Mouse (Mus musculus) liver, adult 2 months (tissue): ENCODE data around the gene Man1c1. TPM values are rescaled to one million over a fixed set of nuclear protein-coding genes. Genes with fewer than 3 reads are reported as not detected.
A peak's percentile ranks its signal among the peaks of the same experiment; 100 is the strongest.

Experiments used
- DNase-seq: peaks from one replicate; pipeline ENCODE4 v3.0.0-alpha.2; 2011; ENCODE audit warnings: low read depth, low spot score; ENCODE audit errors: extremely low read depth
- H3K27ac ChIP-seq: fragments of 200-500 bp; replicated peaks from 2 replicates; pipeline ENCODE4 v1.5.1; 2012; ENCODE audit warnings: low read depth, mild to moderate bottlenecking, control low read depth, inconsistent platforms, low read length; ENCODE audit not compliant: insufficient read depth
- H3K27me3 ChIP-seq: fragments of 200-500 bp; 2 replicates; pipeline ENCODE4 v1.6.1; 2012; ENCODE audit warnings: mild to moderate bottlenecking, moderate library complexity, low read length, inconsistent platforms; ENCODE audit not compliant: control insufficient read depth, insufficient read depth
- H3K36me3 ChIP-seq: fragments of 200-500 bp; 2 replicates; pipeline ENCODE4 v1.6.1; 2012; ENCODE audit warnings: low read length, inconsistent platforms; ENCODE audit not compliant: control insufficient read depth, insufficient read depth
- H3K4me1 ChIP-seq: fragments of 200-500 bp; 2 replicates; pipeline ENCODE4 v1.6.1; 2011; ENCODE audit warnings: low read length; ENCODE audit not compliant: control insufficient read depth, insufficient read depth
- H3K4me3 ChIP-seq: fragments of 200-500 bp; 2 replicates; pipeline ENCODE4 v1.5.1; 2011; ENCODE audit warnings: low read depth, mild to moderate bottlenecking, control low read depth, low read length, moderate library complexity; ENCODE audit not compliant: insufficient read depth
- H3K79me2 ChIP-seq: fragments of 200-500 bp; 2 replicates; pipeline ENCODE4 v1.6.1; 2012; ENCODE audit warnings: inconsistent platforms, mild to moderate bottlenecking, low read length, moderate library complexity; ENCODE audit not compliant: control insufficient read depth, insufficient read depth
- H3K9ac ChIP-seq: fragments of 200-500 bp; 2 replicates; pipeline ENCODE4 v1.6.1; 2012; ENCODE audit warnings: low read depth, mild to moderate bottlenecking, control low read depth, inconsistent platforms, low read length
- CTCF ChIP-seq: fragments of 200-500 bp; IDR thresholded peaks from 2 replicates; pipeline ENCODE4 v1.5.1; 2011; ENCODE audit warnings: low read depth, low read length, control low read depth
- POLR2A ChIP-seq: fragments of 200-500 bp; IDR thresholded peaks from 2 replicates; pipeline ENCODE4 v1.6.1; 2011; ENCODE audit warnings: low read length, control low read depth; ENCODE audit not compliant: insufficient read depth; ENCODE audit errors: extremely low read depth
- WGBS: fragments of 180-500 bp; shearing (Covaris S2); methylation state at CpG from one replicate; pipeline ENCODE4 v1.1.7; 2018; 5-methylcytosine and 5-hydroxymethylcytosine counted together
- polyA plus RNA-seq: library from polyadenylated mRNA; depleted of rRNA; stranded (reverse); fragments of >200 nt; gene quantifications from 2 replicates; pipeline ENCODE4 v1.2.3, GENCODE M21; 2012
- total RNA-seq: library from RNA; depleted of rRNA; stranded (reverse); fragments of >200 nt; gene quantifications from 2 replicates; pipeline ENCODE4 v1.2.3, GENCODE M21; 2014

The Man1c1 gene
- total and polyA plus RNA-seq, 2 experiments: 1.1 TPM

DNA sequence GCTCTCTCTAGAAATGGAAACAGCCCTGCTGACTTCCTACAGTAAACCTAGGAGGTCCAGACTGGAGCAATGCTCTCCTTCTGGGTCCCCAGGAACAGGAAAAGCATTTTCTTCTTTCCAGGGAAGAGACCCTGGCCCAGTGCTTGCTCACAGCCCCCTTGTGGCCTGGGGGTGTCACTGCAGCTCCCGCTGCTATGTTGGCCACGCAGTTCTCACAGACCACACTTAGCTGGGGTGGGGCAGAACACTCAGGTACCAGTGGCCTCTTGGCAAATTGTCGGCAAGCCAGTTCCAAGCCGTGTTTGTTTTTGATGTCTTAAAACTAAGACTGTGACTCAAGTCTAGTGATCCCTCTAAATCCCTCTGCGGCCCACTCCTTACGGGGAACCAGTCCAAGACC is 2.2 kb downstream of the Man1c1 start:
- WGBS: 26% methylated on average over 6 of the region's 6 CpGs
- no peaks in the 10 kb centered on the region for H3K36me3 ChIP-seq
- H3K27me3 ChIP-seq: peaks cover 12% of the 10 kb centered on the region
- no peak overlapping the region for H3K9ac ChIP-seq
- H3K4me1 ChIP-seq: no peaks in the 10 kb centered on the region
- no peak overlapping the region; the same call in none of the 2 replicates for H3K4me3 ChIP-seq
- no peak overlapping the region for H3K27ac ChIP-seq
- DNase-seq: peak; percentile 7
- no peaks in the 10 kb centered on the region for H3K79me2 ChIP-seq
- TF ChIP-seq CTCF: peak; percentile 88
- TF ChIP-seq POLR2A: no peak

GRCm38 (mm10) chr4:134700911-134701310 is 3.2 kb downstream of the Man1c1 start:
- TF ChIP-seq CTCF (no peak), POLR2A (no peak)
- no peak overlapping the region for H3K9ac ChIP-seq
- H3K4me1 ChIP-seq: no peaks in the 10 kb centered on the region
- 95% methylated on average over 2 of the region's 2 CpGs for WGBS
- no peaks in the 10 kb centered on the region for H3K36me3 ChIP-seq
- no peak for DNase-seq
- no peak overlapping the region for H3K4me3 ChIP-seq
- no peak overlapping the region for H3K27ac ChIP-seq
- peaks cover 12% of the 10 kb centered on the region for H3K27me3 ChIP-seq
- H3K79me2 ChIP-seq: no peaks in the 10 kb centered on the region

- DNase-seq: no peak
- WGBS: 78% methylated on average over 9 of the region's 9 CpGs
- TF ChIP-seq POLR2A: no peak
- no peak for TF ChIP-seq CTCF
These were observed 10.7 kb downstream of the Man1c1 start for GRCm38 (mm10) chr4:134693202-134693940.

DNA sequence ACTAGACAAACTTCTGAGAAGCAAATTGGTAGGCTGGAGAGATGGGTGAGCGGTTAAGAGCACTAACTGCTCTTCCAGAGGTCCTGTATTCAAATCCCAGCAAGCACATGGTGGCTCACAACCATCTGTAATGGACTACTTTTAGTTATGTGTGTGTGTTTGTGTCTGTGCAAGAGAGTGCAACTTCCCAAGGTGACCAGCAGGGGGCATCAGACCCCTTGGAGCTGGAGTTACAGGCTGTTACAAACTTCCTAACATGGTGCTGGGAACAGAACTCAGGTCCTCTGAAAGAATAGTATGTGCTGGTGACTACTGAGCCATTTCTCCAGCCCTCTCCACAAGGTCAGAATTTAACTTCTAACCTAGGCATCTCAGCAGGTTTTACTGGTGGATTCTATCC is 11.7 kb downstream of the Man1c1 start:
- Histone ChIP-seq H3K9ac (no peak overlapping the region), H3K4me3 (no peak overlapping the region), H3K36me3 (no peaks in the 10 kb centered on the region), H3K4me1 (no peaks in the 10 kb centered on the region), H3K27ac (no peak overlapping the region), H3K79me2 (no peaks in the 10 kb centered on the region), H3K27me3 (no peaks in the 10 kb centered on the region)
- TF ChIP-seq CTCF (no peak), POLR2A (no peak)
- 96% methylated on average over 1 of the region's 1 CpGs for WGBS
- DNase-seq: no peak

More at GRCm38 (mm10) chr4:134693202-134693940, 10.7 kb downstream of the Man1c1 start:
- Histone ChIP-seq H3K27me3 (no peaks in the 10 kb centered on the region), H3K4me3 (no peak overlapping the region), H3K27ac (no peak overlapping the region), H3K79me2 (no peaks in the 10 kb centered on the region), H3K4me1 (no peaks in the 10 kb centered on the region), H3K36me3 (no peaks in the 10 kb centered on the region), H3K9ac (no peak overlapping the region)

GRCm38 (mm10) chr4:134686022-134686661 is 17.9 kb downstream of the Man1c1 start:
- no peak overlapping the region for H3K27ac ChIP-seq
- no peak for DNase-seq
- 92% methylated on average over 13 of the region's 13 CpGs for WGBS

More at GRCm38 (mm10) chr4:134686022-134686661, 17.9 kb downstream of the Man1c1 start:
- H3K4me3 ChIP-seq: no peak overlapping the region
- TF ChIP-seq POLR2A: no peak
- no peak for TF ChIP-seq CTCF
- H3K36me3 ChIP-seq: no peaks in the 10 kb centered on the region
- no peaks in the 10 kb centered on the region for H3K79me2 ChIP-seq
- no peaks in the 10 kb centered on the region for H3K27me3 ChIP-seq
- H3K4me1 ChIP-seq: no peaks in the 10 kb centered on the region
- no peak overlapping the region for H3K9ac ChIP-seq
